Mouse (Mus musculus) G1E (cell line): Measurements from ENCODE around the gene Mapkapk3. TPM values are rescaled to one million over a fixed set of nuclear protein-coding genes. Genes with fewer than 3 reads are reported as not detected.

Experiments
- ATAC-seq: 2 replicates; pipeline ENCODE4 v1.8.0; 2016; ENCODE audit warnings: mild to moderate bottlenecking; ENCODE audit not compliant: insufficient number of reproducible peaks, poor library complexity, low FRiP score, severe bottlenecking; ENCODE audit errors: extremely low read depth
- DNase-seq: peaks from one replicate; pipeline ENCODE4 v3.0.0; 2012; ENCODE audit warnings: low spot score
- H3K27me3 ChIP-seq: 2 replicates; pipeline ENCODE4 v1.6.1; 2012; ENCODE audit warnings: mild to moderate bottlenecking, low read length, inconsistent platforms; ENCODE audit not compliant: insufficient read depth
- H3K36me3 ChIP-seq: replicated peaks from 2 replicates; pipeline ENCODE3; 2012; ENCODE audit warnings: mild to moderate bottlenecking, inconsistent platforms
- H3K4me1 ChIP-seq: 2 replicates; pipeline ENCODE4 v1.6.1; 2012; ENCODE audit warnings: low read depth, low read length, inconsistent platforms, mixed read lengths; ENCODE audit not compliant: insufficient read depth
- H3K4me3 ChIP-seq: 2 replicates; pipeline ENCODE4 v1.5.1; 2012; ENCODE audit warnings: low read depth, mild to moderate bottlenecking, inconsistent platforms, low read length, moderate library complexity, mixed read lengths
- H3K9me3 ChIP-seq: replicated peaks from 2 replicates; pipeline ENCODE4 v1.6.1; 2012; ENCODE audit warnings: inconsistent platforms
- CTCF ChIP-seq: IDR thresholded peaks from 2 replicates; pipeline ENCODE4 v1.5.1; 2012; ENCODE audit warnings: low read depth, low read length, inconsistent platforms, mixed read lengths
- GATA1 ChIP-seq: IDR thresholded peaks from 2 replicates; pipeline ENCODE4 v1.6.1; 2012; ENCODE audit warnings: borderline replicate concordance, low read length, inconsistent platforms, mixed read lengths
- GATA2 ChIP-seq: IDR thresholded peaks from 2 replicates; pipeline ENCODE4 v1.6.1; 2012; ENCODE audit warnings: low read depth, low read length, inconsistent platforms, borderline replicate concordance
- POLR2AphosphoS5 ChIP-seq: IDR thresholded peaks from 2 replicates; pipeline ENCODE4 v1.6.1; 2012; ENCODE audit warnings: low read depth, low read length, inconsistent platforms; ENCODE audit not compliant: insufficient replicate concordance
- TAL1 ChIP-seq: conservative IDR thresholded peaks from 2 replicates; pipeline ENCODE4 v1.6.1; 2012; ENCODE audit warnings: low read depth, low read length, inconsistent platforms, mixed read lengths
- polyA plus RNA-seq: library from polyadenylated mRNA; stranded (reverse); fragments of >175 nt; gene quantifications from 2 replicates; pipeline ENCODE4 v1.2.3, GENCODE M21; 2012
- total RNA-seq, 2 experiments: library from RNA; stranded (forward) in 1 of 2; stranded (reverse) in 1 of 2; fragments of 200-1000 nt in 1 of 2; fragments of >200 nt in 1 of 2; fragmentation: Nextera tagmentation in 1 of 2; gene quantifications; 2 replicates each; pipeline ENCODE4 v1.2.3; 2014 to 2017

The Mapkapk3 gene
- total RNA-seq (2014; fragmentation: Nextera tagmentation) (41.5 and 66.3 TPM in 2 replicates), total RNA-seq (2017) (99.8 and 115 TPM in 2 replicates), polyA plus RNA-seq (60.1 and 72.6 TPM in 2 replicates)

DNA sequence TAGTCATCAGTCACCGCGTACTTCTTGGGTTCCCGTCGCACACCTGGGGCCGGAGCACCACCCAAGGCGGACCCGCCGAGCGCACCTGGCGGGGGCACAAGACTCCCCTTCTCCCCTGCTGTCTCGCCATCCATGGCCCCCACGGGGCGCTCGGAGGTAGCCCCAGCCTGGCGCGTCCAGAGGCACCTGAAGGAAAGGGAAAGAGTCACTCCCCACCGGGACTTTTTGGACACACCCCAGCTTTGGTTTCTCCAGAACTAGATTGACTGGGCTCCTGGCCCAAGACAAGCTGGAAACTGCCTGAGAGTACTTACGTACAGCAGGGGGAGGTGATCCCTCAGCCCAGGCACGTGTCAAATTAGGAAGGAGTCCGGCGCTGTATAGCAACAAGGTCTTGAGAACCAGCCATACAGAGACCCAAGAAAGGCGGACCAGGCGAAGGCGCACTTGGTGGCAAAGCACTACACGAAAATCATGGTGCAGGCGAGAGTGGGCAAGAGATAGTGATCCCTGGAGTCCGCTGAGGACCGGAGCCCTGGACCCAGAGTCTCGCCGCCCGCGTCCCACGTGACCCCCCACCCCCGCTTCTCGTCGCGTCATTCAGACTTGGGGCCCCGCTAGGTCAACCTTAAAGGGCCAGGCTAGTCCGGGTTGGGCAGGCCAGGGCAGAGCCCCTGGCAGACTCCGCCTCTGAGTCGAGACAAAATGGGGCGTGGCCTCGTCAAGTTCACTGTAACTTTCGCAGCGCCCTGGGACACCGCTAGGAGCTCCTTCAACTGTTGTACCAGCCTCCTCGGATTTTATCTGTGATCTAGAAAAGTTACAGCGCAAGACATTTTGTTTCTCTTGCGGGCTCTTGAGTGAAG lies at the start of gene Mapkapk3:
TSS of gene Mapkapk3 (minus strand) at position 667 of the 866 bp plus-strand sequence.
- TF ChIP-seq TAL1 (no peak), GATA1 (no peak), CTCF (no peak), GATA2 (no peak), POLR2AphosphoS5 (no peak)
- peak; percentile 76 for ATAC-seq
- Histone ChIP-seq H3K36me3 (peaks cover 40% of the 10 kb centered on the region), H3K4me1 (peaks cover 67% of the 10 kb centered on the region), H3K27me3 (peaks cover 8% of the 10 kb centered on the region), H3K9me3 (no peaks in the 10 kb centered on the region), H3K4me3 (peak within 1 kb of the TSS; percentile 81)
- peak; percentile 91 for DNase-seq

DNA sequence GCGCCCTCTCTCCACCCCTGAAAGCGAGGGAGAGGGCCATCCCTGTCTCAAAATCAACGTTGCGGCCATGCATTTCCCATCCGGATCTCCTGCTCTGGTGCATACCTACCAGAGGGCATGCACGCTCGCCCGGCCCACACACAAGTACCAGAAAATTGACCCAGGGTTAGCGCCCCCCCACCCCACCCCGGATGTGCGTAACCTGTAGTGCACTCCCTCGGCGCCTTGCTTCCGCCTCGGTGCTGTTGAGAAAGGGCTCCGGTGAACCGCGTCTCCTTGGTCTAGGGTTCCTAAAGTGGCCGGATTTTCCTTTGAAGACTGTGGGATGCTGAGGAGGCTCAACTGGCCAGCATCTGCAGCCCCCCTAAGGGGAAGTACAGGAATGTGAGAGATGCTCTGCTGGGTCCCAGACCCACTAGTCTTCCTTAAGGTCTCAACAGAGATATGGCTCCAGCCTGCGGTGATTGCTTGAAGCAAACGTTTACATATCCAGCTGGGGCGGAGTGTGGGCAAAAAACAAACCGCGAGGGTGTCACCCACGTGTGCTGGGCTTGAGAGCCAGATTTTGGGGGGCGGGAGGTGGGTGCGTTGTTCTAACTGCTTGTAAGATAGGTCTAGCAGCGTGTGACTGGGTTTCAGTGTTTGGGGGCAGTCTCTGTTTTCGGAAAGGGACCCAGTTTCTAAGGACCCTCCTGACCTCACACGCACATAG lies 48.7 kb upstream of the Mapkapk3 start, which contains the start of gene Hemk1:
TSS of gene Hemk1 (minus strand) at position 179 of the 712 bp plus-strand sequence.
- H3K4me1 ChIP-seq = peaks cover 78% of the 10 kb centered on the region
- peaks cover 35% of the 10 kb centered on the region for H3K36me3 ChIP-seq
- no peaks in the 10 kb centered on the region for H3K9me3 ChIP-seq
- ATAC-seq (peak; percentile 65), DNase-seq (peak; percentile 58)
- peak within 1 kb of the TSS; percentile 76 for H3K4me3 ChIP-seq
- TF ChIP-seq GATA2 = no peak
- TF ChIP-seq TAL1 = no peak
- TF ChIP-seq CTCF = no peak
- TF ChIP-seq POLR2AphosphoS5 = no peak
- no peak for TF ChIP-seq GATA1
- H3K27me3 ChIP-seq = peaks cover 11% of the 10 kb centered on the region

DNA sequence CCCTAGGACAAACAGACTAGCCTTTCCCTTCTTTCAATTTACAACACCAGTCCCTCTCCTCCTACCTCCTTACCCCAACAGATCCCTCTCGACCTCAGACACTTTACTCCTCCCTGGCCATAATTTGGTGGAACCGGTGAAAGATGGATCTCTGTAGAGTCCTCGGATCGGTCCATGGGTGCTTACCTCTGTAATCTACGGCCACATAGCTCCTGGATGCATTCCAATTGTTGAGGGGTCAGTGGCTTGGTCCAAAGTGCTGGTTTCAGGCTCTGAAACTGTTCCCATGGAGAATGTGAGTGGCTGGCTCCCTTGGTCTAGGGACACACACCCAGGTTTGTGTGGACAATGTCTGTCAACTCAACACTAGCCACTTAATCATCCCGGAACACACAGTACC lies 46.7 kb upstream of the Mapkapk3 start:
- Histone ChIP-seq H3K9me3 (no peaks in the 10 kb centered on the region), H3K4me3 (no peak overlapping the region; the same call in 1 of the 2 replicates), H3K27me3 (no peaks in the 10 kb centered on the region), H3K4me1 (peaks cover 88% of the 10 kb centered on the region), H3K36me3 (peaks cover 54% of the 10 kb centered on the region)
- DNase-seq = no peak
- no peak for ATAC-seq
- TF ChIP-seq TAL1 (no peak), CTCF (no peak), GATA1 (no peak), POLR2AphosphoS5 (no peak), GATA2 (no peak)

DNA sequence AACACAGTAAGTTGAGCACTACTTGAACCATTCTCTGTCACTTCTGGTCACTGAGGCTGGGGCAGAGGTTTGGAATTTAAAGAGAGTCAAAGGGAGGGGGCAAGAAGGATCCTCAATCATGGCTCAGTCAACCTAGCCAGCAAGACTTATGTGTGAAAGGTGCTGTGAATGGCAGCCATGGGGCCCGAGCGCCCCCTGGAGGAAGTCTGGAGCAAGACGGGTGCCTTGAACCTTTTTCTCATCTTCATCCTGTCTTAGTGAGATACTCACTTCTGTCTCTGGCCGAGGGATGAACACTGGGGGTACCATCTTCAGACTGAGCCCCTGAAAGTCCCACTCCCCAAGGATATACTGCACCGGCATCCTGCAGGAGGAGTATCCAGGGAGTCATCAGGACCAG lies 46.2 kb upstream of the Mapkapk3 start:
- peak; percentile 37 for DNase-seq
- TF ChIP-seq POLR2AphosphoS5 (no peak), CTCF (peak; percentile 94)
- peaks cover 59% of the 10 kb centered on the region for H3K36me3 ChIP-seq
- ATAC-seq = no peak; the same call in 1 of the 2 replicates
- no peaks in the 10 kb centered on the region for H3K27me3 ChIP-seq
- no peak overlapping the region; the same call in 1 of the 2 replicates for H3K4me3 ChIP-seq
- H3K9me3 ChIP-seq = no peaks in the 10 kb centered on the region
- H3K4me1 ChIP-seq = peaks cover 88% of the 10 kb centered on the region

DNA sequence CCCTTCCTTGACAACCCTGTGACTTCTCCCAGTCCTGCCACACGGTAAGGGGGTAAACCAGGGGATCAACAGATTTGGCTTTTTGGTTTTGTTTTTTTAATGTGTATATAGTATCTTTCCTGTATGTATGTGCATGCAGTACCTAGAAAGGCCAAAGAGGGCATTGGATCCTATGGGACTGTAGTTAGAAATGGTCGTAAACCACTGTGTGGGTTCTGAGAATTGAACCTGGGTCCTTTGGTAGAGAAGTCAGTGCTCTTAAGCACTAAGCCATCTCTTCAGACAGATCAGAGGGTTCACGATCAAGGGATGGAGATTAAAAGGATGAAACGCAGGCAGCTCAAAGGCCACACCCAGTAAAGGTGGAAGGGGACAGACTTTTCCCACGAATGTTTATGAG lies 45.4 kb upstream of the Mapkapk3 start:
- no peaks in the 10 kb centered on the region for H3K9me3 ChIP-seq
- ATAC-seq = no peak
- no peak for DNase-seq
- H3K27me3 ChIP-seq = no peaks in the 10 kb centered on the region
- peaks cover 87% of the 10 kb centered on the region for H3K4me1 ChIP-seq
- peaks cover 65% of the 10 kb centered on the region for H3K36me3 ChIP-seq
- H3K4me3 ChIP-seq = no peak overlapping the region; the same call in 1 of the 2 replicates
- no peak for TF ChIP-seq CTCF
- no peak for TF ChIP-seq GATA2
- no peak for TF ChIP-seq GATA1
- TF ChIP-seq TAL1 = no peak
- no peak for TF ChIP-seq POLR2AphosphoS5

DNA sequence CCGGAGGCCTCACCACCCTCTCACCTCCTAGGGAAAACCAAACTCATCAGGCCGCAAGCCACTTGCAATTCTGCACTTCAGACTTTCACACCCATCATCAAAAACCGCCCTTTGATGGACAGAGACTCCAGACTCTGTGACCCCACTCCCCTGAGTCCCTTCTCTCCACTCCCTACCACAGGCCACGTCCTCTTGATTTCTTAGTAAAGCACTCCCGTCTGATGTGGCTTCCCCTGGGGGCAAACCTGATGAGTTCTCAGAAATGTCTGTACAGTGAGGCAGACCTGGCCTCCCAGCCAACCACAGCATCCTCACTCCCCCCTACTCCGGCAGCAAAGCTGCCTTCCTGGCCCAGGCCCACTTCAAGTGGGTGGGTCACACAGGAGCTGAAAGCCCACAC lies 44.7 kb upstream of the Mapkapk3 start:
- Histone ChIP-seq H3K4me1 (peaks cover 84% of the 10 kb centered on the region), H3K9me3 (no peaks in the 10 kb centered on the region), H3K4me3 (peak overlapping the region; percentile 59; the same call in 1 of the 2 replicates), H3K36me3 (peaks cover 72% of the 10 kb centered on the region), H3K27me3 (no peaks in the 10 kb centered on the region)
- no peak for TF ChIP-seq TAL1
- no peak for TF ChIP-seq GATA2
- TF ChIP-seq POLR2AphosphoS5 = no peak
- TF ChIP-seq CTCF = no peak
- ATAC-seq (no peak), DNase-seq (no peak)
